Mouse (Mus musculus): ENCODE results near the gene Mocs1. TPM values are rescaled to one million over a fixed set of nuclear protein-coding genes. Genes with fewer than 3 reads are reported as not detected.

Mocs1 gene
- polyA plus RNA-seq, 1 experiment from 2014 or later = 8.9 TPM

DNA sequence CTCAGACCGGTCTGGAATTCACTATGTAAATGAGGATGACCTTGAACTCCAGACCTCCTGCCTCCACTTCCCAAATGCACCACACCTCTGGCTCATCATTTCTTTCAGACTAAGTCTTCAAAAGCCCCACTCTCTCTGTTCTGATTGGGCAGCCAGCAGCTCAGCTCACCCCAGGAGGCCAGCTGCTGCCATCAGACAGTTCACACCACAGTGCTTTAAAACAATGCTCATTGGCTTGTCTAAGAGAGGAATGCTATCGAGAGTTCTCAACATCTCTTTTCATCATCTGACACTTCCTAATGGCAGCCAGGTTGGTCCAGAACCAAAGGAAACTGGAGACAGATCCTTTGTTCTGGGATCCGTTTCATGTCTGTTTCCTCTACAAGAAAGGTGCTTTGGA, 70.0 kb downstream of the Mocs1 start:
- H3K4me1 ChIP-seq = no peaks in the 10 kb centered on the region
- H3K9me3 ChIP-seq (replicated peaks) = no peaks in the 10 kb centered on the region
- no peak overlapping the region for H3K4me3 ChIP-seq (replicated peaks)
- no peak overlapping the region for H3K4me2 ChIP-seq
- H3K27me3 ChIP-seq = no peaks in the 10 kb centered on the region
- no peak overlapping the region for H3K9ac ChIP-seq
- ATAC-seq (replicated peaks; ENCODE audit: low FRiP score) = no peak
- H3K27ac ChIP-seq = no peak overlapping the region
- peaks cover 24% of the 10 kb centered on the region for H3K36me3 ChIP-seq
- 68% methylated on average over 3 of the region's 3 CpGs for WGBS

DNA sequence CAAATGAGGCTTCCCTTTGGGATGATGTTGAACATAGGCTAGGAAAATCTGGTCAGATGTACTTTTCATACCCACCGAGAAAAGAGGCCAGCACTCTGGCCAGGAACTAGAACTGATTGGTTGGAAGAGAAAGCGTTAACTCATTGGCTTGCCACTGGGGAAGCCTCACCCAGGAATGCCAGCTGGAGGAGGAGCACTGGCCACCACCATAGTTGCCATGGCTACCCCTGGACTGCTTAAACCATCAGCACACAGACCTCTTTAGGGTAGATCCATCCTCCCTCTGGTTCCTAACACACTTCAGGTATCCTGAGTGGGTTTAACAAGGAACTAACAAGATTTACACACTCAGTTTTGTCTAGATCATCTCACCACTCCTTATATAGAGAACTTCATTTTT, 71.5 kb downstream of the Mocs1 start:
- Histone ChIP-seq H3K27ac (no peak overlapping the region), H3K27me3 (no peaks in the 10 kb centered on the region), H3K4me2 (no peak overlapping the region), H3K4me1 (no peaks in the 10 kb centered on the region), H3K4me3 (replicated peaks) (no peak overlapping the region), H3K9me3 (replicated peaks) (no peaks in the 10 kb centered on the region), H3K9ac (no peak overlapping the region), H3K36me3 (peaks cover 12% of the 10 kb centered on the region)
- no peak for ATAC-seq (replicated peaks; ENCODE audit: low FRiP score)
- 87% methylated on average over 2 of the region's 2 CpGs for WGBS

GRCm38 (mm10) chr17:49500234-49500633, 72.1 kb downstream of the Mocs1 start:
- Histone ChIP-seq H3K9ac (no peak overlapping the region), H3K27me3 (no peaks in the 10 kb centered on the region), H3K4me1 (no peaks in the 10 kb centered on the region), H3K36me3 (peaks cover 6% of the 10 kb centered on the region), H3K4me3 (replicated peaks) (no peak overlapping the region), H3K4me2 (no peak overlapping the region), H3K9me3 (replicated peaks) (no peaks in the 10 kb centered on the region), H3K27ac (no peak overlapping the region)
- WGBS = 61% methylated on average over 2 of the region's 2 CpGs
- no peak for ATAC-seq (replicated peaks; ENCODE audit: low FRiP score)

GRCm38 (mm10) chr17:49503246-49503900, 75.2 kb downstream of the Mocs1 start:
- Histone ChIP-seq H3K9ac (no peak overlapping the region), H3K36me3 (no peaks in the 10 kb centered on the region), H3K4me1 (no peaks in the 10 kb centered on the region), H3K27me3 (no peaks in the 10 kb centered on the region), H3K4me2 (no peak overlapping the region), H3K4me3 (replicated peaks) (no peak overlapping the region), H3K9me3 (replicated peaks) (no peaks in the 10 kb centered on the region), H3K27ac (no peak overlapping the region)
- WGBS = 82% methylated on average over 6 of the region's 6 CpGs
- ATAC-seq (replicated peaks; ENCODE audit: low FRiP score) = no peak

Other genes starting within 250 kb of the Mocs1 start
- gene Daam2, start 136.0 kb downstream of the Mocs1 start, polyA plus RNA-seq (2015; fragmentation: Nextera tagmentation; extraction: Ambion mirVana) = 6.6 and 7.1 TPM in 2 replicates
- 2.1 TPM in 2 replicates for gene Kif6, start 186.8 kb downstream of the Mocs1 start, polyA plus RNA-seq (2015; fragmentation: Nextera tagmentation; extraction: Ambion mirVana)